Mouse (Mus musculus): ENCODE results near the gene Agbl5. TPM values are rescaled to one million over a fixed set of nuclear protein-coding genes. Genes with fewer than 3 reads are reported as not detected.
A peak's percentile ranks its signal among the peaks of the same experiment; 100 is the strongest.

Agbl5 gene
- polyA plus RNA-seq, 1 experiment from 2014 or later = 21.1 TPM

DNA sequence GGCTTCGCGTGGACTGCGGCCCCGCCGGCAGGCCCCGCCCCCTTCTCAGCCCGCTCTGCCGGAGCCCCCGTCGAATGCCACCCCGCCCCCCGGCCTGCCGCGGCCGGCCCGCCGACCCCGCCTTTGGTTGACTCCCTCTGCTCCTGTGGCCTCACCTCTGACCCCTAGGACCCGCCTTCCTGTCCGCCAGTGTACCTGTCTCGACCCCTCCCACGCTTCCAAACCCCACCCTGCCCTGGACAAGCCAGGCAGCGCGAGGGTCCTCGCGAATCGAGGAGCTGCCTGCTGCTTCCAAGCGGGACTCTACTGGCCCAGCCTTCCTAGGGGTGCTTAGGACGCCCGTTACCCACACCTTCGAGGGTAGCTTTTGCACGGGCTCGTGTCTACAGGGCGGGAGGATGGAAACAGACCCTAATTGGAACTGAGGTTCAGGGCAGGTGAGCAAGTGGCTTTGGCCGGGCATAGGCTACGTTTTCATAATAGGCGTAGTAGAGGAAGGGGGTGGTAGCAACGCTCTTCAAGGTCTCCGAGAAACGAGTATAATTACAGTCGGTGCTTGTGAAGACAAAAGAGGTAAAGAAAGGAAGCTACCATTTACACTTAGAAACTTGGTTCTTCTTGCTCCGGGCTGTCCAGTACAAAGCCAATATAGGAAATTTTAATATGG, 727 bp downstream of the Agbl5 start:
- peak; percentile 19 for ATAC-seq (ENCODE audit: low FRiP score)
- Histone ChIP-seq H3K9ac (replicated peaks) (peak overlapping the region; percentile 66), H3K27me3 (replicated peaks) (no peaks in the 10 kb centered on the region), H3K9me3 (replicated peaks) (no peaks in the 10 kb centered on the region), H3K4me2 (peak overlapping the region; percentile 68), H3K27ac (replicated peaks) (peak overlapping the region; percentile 97), H3K36me3 (peaks cover 34% of the 10 kb centered on the region), H3K4me1 (peaks cover 25% of the 10 kb centered on the region), H3K4me3 (replicated peaks) (peak overlapping the region; percentile 57)
- under 1% methylated on average over 29 of the region's 42 CpGs for WGBS

DNA sequence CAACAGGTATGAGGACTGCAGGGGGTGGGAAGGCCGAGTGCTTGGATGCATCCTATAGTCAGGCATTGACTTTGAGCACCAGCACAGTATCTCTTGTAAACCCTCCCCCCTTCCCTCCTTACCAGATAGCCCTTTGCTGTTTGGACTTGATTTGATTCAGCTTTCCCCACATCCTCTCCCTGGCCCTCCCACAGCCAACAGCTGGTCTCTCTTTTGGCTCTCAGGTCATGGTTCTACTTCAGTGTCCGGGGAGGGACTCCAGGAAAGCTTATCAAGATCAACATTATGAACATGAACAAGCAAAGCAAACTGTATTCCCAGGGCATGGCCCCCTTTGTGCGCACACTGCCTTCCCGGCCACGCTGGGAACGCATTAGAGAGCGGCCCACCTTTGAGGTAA, 1.9 kb downstream of the Agbl5 start:
- peak overlapping the region; percentile 97; the same call in 1 of the 2 replicates for H3K27ac ChIP-seq (replicated peaks)
- H3K4me1 ChIP-seq = peaks cover 25% of the 10 kb centered on the region
- H3K4me2 ChIP-seq = peak overlapping the region; percentile 68
- no peaks in the 10 kb centered on the region for H3K27me3 ChIP-seq (replicated peaks)
- peak overlapping the region; percentile 66 for H3K9ac ChIP-seq (replicated peaks)
- no peak for ATAC-seq (ENCODE audit: low FRiP score)
- H3K4me3 ChIP-seq (replicated peaks) = peak overlapping the region; percentile 57
- H3K9me3 ChIP-seq (replicated peaks) = no peaks in the 10 kb centered on the region
- peaks cover 46% of the 10 kb centered on the region for H3K36me3 ChIP-seq
- WGBS = 85% methylated on average over 7 of the region's 7 CpGs

DNA sequence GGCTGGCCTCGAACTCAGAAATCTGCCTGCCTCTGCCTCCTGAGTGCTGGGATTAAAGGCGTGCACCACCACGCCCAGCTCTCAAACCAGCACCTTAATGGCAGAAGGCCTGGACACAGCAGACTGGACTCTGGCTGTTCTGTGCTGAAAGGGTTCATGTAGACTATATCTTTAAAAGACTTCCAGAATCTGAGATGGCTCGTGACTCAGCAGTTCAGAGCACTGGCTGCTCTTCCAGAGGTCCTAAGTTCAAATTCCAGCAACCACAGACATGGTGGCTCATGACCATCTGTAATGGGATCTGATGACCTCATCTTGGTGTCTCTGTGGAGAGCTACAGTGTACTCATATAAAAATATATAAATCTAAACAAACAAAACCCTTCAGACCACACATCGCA, 13.4 kb downstream of the Agbl5 start:
- Histone ChIP-seq H3K27ac (replicated peaks) (no peak overlapping the region), H3K36me3 (peaks cover 54% of the 10 kb centered on the region)
- no peak for ATAC-seq (ENCODE audit: low FRiP score)

DNA sequence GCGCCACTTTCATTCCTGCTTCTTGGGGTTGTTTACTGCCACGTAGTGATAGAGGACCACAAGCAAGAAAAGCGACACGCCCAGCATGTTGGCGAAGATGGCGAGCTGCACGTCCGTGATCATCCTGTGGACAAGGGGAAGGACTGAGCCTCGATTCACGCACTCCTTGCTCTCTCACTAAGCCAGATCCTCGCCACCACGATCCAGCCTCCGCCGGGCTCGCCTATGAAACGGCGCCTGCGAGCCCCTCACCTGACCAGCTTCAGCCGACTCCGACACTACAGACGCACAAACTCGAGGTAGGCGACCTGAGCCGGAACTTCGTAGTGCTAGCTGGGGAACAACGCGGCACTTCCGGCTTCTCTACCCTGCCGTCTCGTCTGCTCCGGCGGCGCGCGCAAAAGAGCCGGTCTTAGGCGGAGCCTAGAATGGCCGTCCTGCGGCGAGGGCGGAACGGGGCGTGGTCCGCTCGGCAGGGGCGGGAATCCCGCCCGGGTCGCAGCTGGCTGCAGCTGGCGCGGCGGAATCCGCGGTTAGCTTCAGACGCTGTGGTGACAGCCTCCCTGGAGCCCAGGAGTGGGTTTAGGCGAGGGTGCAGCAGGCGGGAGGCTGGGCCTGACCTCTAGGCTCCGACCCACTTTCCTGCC, 19.0 kb downstream of the Agbl5 start, which contains the start of gene Ost4:
Gene Ost4, minus strand, starts transcription at position 376 of the 647 bp plus-strand sequence.
- Histone ChIP-seq H3K4me1 (peaks cover 41% of the 10 kb centered on the region), H3K9ac (replicated peaks) (peak within 1 kb of the TSS; percentile 81), H3K9me3 (replicated peaks) (no peaks in the 10 kb centered on the region), H3K36me3 (peaks cover 26% of the 10 kb centered on the region), H3K27ac (replicated peaks) (peak within 1 kb of the TSS; percentile 91), H3K4me3 (replicated peaks) (peak within 1 kb of the TSS; percentile 67), H3K4me2 (peak within 1 kb of the TSS; percentile 96), H3K27me3 (replicated peaks) (no peaks in the 10 kb centered on the region)
- peak; percentile 95 for ATAC-seq (ENCODE audit: low FRiP score)
- under 1% methylated on average over 58 of the region's 58 CpGs for WGBS

More for the DNA sequence above, 13.4 kb downstream of the Agbl5 start:
- Histone ChIP-seq H3K9ac (replicated peaks) (no peak overlapping the region), H3K9me3 (replicated peaks) (no peaks in the 10 kb centered on the region), H3K27me3 (replicated peaks) (no peaks in the 10 kb centered on the region), H3K4me3 (replicated peaks) (no peak overlapping the region), H3K4me1 (peaks cover 24% of the 10 kb centered on the region), H3K4me2 (no peak overlapping the region)
- WGBS = 98% methylated on average over 5 of the region's 5 CpGs

DNA sequence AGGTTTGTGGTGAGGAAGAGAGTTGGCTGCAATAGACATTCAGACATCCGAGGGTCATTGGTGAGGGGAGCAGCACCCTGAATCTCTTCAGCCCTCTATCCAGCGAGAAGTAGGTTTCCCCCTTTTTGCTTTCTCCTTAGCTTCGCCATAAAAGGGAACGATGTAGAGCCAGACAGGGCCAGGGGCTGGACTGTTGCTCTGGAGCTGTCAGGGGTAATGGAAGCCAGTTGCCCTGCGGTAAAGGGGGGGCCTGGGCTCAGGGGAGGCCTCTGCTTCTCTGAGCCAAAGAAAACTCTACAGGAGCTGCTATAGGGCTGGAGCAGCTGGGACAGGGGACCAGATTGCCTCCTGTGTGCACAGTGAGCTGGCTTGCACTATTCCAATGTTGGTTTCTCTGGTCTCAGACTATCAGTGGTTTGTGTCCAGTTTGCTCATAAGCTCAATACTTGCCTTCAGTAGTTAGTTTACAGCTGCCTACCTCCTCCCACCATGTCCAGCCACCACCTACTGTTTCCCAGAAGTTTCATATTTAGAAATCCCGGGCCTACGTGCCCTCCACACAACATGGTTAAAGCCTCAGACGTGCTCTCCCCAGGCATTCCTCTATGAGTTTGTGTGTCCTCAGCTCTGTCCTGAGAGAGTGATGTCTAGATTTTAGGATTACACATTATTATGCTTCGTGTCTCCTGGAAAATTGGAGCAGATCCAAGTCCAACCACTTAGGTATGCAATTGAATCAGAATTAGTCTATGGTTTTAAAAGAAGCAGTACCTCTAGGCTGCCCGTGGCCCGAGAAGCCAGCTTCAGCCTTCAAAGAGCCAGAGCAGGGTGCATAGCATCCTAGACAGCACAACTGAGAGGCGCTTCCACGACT, 20.2 kb downstream of the Agbl5 start:
- Histone ChIP-seq H3K4me2 (peak overlapping the region; percentile 96), H3K4me3 (replicated peaks) (peak overlapping the region; percentile 67), H3K36me3 (peaks cover 17% of the 10 kb centered on the region), H3K9ac (replicated peaks) (peak overlapping the region; percentile 81), H3K27ac (replicated peaks) (peak overlapping the region; percentile 91), H3K9me3 (replicated peaks) (no peaks in the 10 kb centered on the region), H3K27me3 (replicated peaks) (no peaks in the 10 kb centered on the region), H3K4me1 (peaks cover 48% of the 10 kb centered on the region)
- WGBS = 51% methylated on average over 13 of the region's 13 CpGs
- no peak for ATAC-seq (ENCODE audit: low FRiP score)

DNA sequence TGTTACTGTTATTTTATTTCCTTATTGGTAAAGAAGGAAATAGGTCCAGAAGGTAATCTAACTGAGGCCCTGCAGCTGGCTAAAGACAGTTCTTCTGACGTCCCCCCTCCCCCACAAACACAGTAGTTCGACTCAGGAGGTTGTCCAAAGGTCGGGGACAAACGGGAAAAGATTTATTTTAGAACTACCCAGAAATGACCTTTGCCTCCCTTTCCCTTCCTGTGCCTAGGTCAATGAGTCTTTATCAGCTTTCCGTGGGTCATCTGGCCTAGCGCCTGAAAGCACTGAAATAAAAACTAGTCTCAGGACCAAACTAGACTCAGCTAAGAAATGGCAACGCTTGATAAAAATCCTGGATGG, 20.8 kb downstream of the Agbl5 start:
- H3K27ac ChIP-seq (replicated peaks) = peak overlapping the region; percentile 91
- H3K4me2 ChIP-seq = no peak overlapping the region
- no peaks in the 10 kb centered on the region for H3K9me3 ChIP-seq (replicated peaks)
- no peaks in the 10 kb centered on the region for H3K27me3 ChIP-seq (replicated peaks)
- no peak for ATAC-seq (ENCODE audit: low FRiP score)
- H3K36me3 ChIP-seq = peaks cover 11% of the 10 kb centered on the region
- 48% methylated on average over 7 of the region's 7 CpGs for WGBS
- no peak overlapping the region for H3K9ac ChIP-seq (replicated peaks)
- H3K4me1 ChIP-seq = peaks cover 48% of the 10 kb centered on the region
- no peak overlapping the region for H3K4me3 ChIP-seq (replicated peaks)

DNA sequence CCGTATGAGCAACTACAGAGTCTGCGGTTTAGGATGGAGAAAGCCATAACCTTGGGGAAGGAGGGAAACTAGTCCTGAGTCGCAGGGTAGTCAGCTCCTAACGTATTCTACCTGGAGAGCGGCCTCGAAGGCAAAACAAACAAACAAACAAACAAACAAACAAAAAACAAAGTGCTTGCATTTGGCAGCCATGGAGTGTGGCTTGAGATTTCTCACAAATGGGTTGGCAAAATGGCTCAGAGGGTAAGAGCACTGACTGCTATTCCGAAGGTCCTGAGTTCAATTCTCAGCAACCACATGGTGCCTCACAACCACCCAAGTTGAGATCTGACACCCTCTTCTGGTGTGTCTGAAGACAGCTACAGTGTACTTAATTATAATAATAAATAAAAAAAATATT, 21.4 kb downstream of the Agbl5 start:
- Histone ChIP-seq H3K4me1 (peaks cover 43% of the 10 kb centered on the region), H3K4me3 (replicated peaks) (no peak overlapping the region), H3K9me3 (replicated peaks) (no peaks in the 10 kb centered on the region), H3K27me3 (replicated peaks) (no peaks in the 10 kb centered on the region), H3K9ac (replicated peaks) (no peak overlapping the region), H3K36me3 (peaks cover 6% of the 10 kb centered on the region), H3K4me2 (no peak overlapping the region), H3K27ac (replicated peaks) (no peak overlapping the region)
- WGBS = 82% methylated on average over 7 of the region's 7 CpGs
- ATAC-seq (ENCODE audit: low FRiP score) = no peak

DNA sequence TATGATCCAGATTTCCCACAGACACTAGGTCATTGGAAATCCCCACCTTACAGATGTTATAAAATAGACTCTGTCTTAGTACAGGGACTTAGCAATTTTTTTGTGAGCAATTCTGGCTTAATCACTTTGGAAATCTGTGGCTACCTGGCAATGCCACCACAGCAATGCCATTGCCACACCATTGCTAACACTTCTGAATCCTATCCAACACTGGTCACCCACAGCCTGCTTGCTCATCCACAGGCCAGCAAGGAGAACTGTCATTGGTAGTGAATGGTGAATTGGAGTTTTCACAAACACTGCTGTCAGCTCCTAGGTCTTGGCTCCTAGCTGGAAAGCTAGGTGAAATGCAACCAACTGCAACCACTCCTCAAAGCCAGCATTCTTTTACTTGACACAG, 22.0 kb downstream of the Agbl5 start:
- H3K4me3 ChIP-seq (replicated peaks) = no peak overlapping the region
- ATAC-seq (ENCODE audit: low FRiP score) = no peak
- no peaks in the 10 kb centered on the region for H3K9me3 ChIP-seq (replicated peaks)
- peaks cover 39% of the 10 kb centered on the region for H3K4me1 ChIP-seq
- no peaks in the 10 kb centered on the region for H3K27me3 ChIP-seq (replicated peaks)
- H3K4me2 ChIP-seq = no peak overlapping the region
- no peak overlapping the region for H3K27ac ChIP-seq (replicated peaks)
- peaks cover 4% of the 10 kb centered on the region; the same call in 1 of the 2 replicates for H3K36me3 ChIP-seq
- no peak overlapping the region for H3K9ac ChIP-seq (replicated peaks)

DNA sequence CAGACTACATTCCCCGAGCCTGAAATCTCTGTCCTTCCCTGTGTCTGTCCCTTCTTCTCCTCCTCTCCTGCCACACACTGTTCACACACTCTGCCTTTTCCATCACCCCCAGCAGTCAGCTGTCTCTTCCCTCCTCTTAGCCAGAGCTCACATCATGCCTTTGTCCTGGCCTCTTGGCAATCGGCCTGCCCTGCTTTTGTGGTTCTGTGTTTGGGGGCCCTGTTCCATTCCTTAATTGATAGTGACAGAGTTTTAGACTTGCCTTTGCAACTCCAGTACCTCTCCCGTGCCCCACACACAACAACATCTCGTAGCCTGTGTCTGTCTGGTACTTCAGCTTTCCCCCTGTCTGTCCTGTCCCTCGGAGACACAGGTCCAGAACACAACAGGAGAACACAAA, 23.7 kb downstream of the Agbl5 start:
- no peaks in the 10 kb centered on the region for H3K9me3 ChIP-seq (replicated peaks)
- H3K27ac ChIP-seq (replicated peaks) = peak overlapping the region; percentile 74
- no peaks in the 10 kb centered on the region for H3K36me3 ChIP-seq
- ATAC-seq (ENCODE audit: low FRiP score) = no peak
- H3K9ac ChIP-seq (replicated peaks) = no peak overlapping the region
- no peak overlapping the region for H3K4me2 ChIP-seq
- WGBS = 54% methylated on average over 5 of the region's 5 CpGs
- no peak overlapping the region for H3K4me3 ChIP-seq (replicated peaks)
- H3K4me1 ChIP-seq = peaks cover 33% of the 10 kb centered on the region
- no peaks in the 10 kb centered on the region for H3K27me3 ChIP-seq (replicated peaks)

DNA sequence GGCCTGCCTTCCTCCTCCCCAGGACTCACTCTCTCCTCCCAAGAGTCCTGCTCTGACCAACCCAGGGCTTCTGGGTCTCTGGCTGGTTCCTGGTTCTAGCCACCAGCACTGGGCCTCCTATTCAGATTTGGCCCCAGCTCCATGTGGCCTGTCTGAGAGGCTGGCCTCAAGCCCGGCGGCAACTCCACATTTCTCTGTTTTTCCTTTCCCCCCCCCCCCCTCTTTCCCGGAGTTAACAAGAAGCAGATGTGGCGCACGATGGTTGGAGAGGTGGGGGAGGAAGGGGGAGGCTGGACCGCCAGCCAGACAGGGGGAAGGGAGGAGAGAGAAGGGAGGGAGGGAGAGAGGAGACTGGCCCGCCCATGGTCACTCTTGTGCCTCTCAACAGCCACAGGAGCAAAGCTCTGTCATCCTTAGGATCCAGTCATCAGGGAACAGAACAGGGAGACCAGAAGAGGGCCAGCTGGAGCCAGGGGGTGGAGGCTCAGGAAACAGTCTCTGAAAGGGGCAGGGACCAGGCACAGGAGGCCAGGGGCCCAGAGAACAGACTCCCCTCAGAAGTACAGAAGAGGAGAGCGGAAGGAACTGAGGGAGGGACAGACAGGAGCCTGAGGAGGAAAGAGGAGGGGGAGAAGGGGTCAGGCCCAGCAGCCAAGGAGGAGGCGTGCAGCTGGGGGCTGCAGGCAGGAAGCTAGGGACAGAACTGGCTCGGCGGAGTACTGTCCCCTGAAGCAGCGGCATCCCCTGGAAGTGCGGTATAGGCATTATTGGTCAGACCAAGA, 24.8 kb downstream of the Agbl5 start, which contains the start of gene Emilin1:
Gene Emilin1, plus strand, starts transcription at position 343 of the 782 bp plus-strand sequence.
- Histone ChIP-seq H3K4me2 (peak within 1 kb of the TSS; percentile 49), H3K27me3 (replicated peaks) (no peaks in the 10 kb centered on the region), H3K9ac (replicated peaks) (peak within 1 kb of the TSS; percentile 36; the same call in 1 of the 2 replicates), H3K36me3 (no peaks in the 10 kb centered on the region), H3K27ac (replicated peaks) (peak within 1 kb of the TSS; percentile 74), H3K4me1 (peaks cover 28% of the 10 kb centered on the region), H3K4me3 (replicated peaks) (peak within 1 kb of the TSS; percentile 33), H3K9me3 (replicated peaks) (no peaks in the 10 kb centered on the region)
- ATAC-seq (ENCODE audit: low FRiP score) = no peak
- WGBS = 47% methylated on average over 10 of the region's 13 CpGs

DNA sequence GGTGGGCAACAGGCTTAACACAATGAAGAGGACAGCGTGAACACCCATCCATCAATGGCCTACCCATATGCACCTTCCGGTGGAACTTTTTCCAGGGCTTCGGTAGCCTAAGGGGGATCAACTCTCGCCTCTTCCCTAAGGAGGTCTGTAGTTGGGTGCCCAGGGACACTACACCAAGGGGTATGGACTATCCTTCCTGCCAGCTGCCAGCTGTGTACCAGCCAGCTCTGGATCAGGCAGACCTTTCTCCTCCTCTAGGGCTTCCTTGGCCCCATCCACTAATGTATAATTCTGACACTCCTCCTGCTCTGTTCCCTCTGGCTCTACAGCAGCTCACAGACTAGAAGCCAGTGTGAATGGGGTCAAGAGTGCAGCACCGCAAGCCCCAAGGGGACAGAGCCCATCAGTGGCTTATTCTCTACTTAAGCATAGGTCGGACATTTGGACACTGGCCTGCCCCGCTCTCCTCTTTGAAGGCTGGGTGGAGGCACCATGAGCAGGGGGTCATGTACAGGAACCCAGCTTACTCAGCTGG, 25.7 kb downstream of the Agbl5 start:
- peaks cover 22% of the 10 kb centered on the region for H3K4me1 ChIP-seq
- H3K4me3 ChIP-seq (replicated peaks) = peak overlapping the region; percentile 33
- peak overlapping the region; percentile 74 for H3K27ac ChIP-seq (replicated peaks)
- H3K9ac ChIP-seq (replicated peaks) = peak overlapping the region; percentile 36; the same call in 1 of the 2 replicates
- peak overlapping the region; percentile 49 for H3K4me2 ChIP-seq
- 85% methylated on average over 7 of the region's 7 CpGs for WGBS
- no peak for ATAC-seq (ENCODE audit: low FRiP score)
- H3K36me3 ChIP-seq = no peaks in the 10 kb centered on the region
- H3K27me3 ChIP-seq (replicated peaks) = no peaks in the 10 kb centered on the region
- H3K9me3 ChIP-seq (replicated peaks) = no peaks in the 10 kb centered on the region
